Mouse (Mus musculus) CD4-positive, CD25-positive, alpha-beta regulatory T cell, adult 4 months (primary cell): Measurements from ENCODE around the gene Dnajc25. TPM values are rescaled to one million over a fixed set of nuclear protein-coding genes. Genes with fewer than 3 reads are reported as not detected.

Experiments used
- polyA plus RNA-seq, 2 experiments: library from polyadenylated mRNA; unstranded; fragments of 100-300 nt; shearing (Covaris generic); gene quantifications; one replicate each; pipeline ENCODE4 v1.2.1; 2017

The Dnajc25 gene
- polyA plus RNA-seq, 2 experiments from 2014 or later = 1.1 to 1.6 TPM

Other genes with a start within 250 kb of the Dnajc25 start
- not detected for gene Olfr267, start 207.3 kb upstream of the Dnajc25 start, polyA plus RNA-seq
- 10 to 100 TPM; 26.6 to 29.8 TPM for gene Ecpas, start 82.3 kb upstream of the Dnajc25 start, polyA plus RNA-seq
- gene Zkscan16, start 51.4 kb upstream of the Dnajc25 start, polyA plus RNA-seq = not detected
- gene Ptgr1, start 7.9 kb upstream of the Dnajc25 start, polyA plus RNA-seq = under 1 TPM; 0.19 to 0.70 TPM
- gene Gm20503, start 8.1 kb downstream of the Dnajc25 start, polyA plus RNA-seq = not detected
- 100 to 1,000 TPM; 105 to 116 TPM for gene Gng10, start 40.0 kb downstream of the Dnajc25 start, polyA plus RNA-seq
- not detected for gene AI481877, start 143.9 kb downstream of the Dnajc25 start, polyA plus RNA-seq
- gene Ugcg, start 194.2 kb downstream of the Dnajc25 start, polyA plus RNA-seq = 10 to 100 TPM; 15.4 to 28.8 TPM